In genomic region chr12:59131578-59131946, GRCm38 (mm10) we compare ENCODE assay signal across 8 mouse cellular contexts. TPM values are rescaled to one million over a fixed set of nuclear protein-coding genes. Genes with fewer than 3 reads are reported as not detected.
DNase-seq lines count a peak whose midpoint lies in the region; ATAC-seq lines count a peak whose summit lies in the region.

No protein-coding gene starts in this region.

- no peaks in the 10 kb centered on the region for H3K36me3 ChIP-seq in midbrain, embryonic 15.5 days (replicated peaks)

- H3K4me2 ChIP-seq in midbrain, embryonic 15.5 days = peak overlapping the region; percentile 64

- peak overlapping the region; percentile 87 for H3K9ac ChIP-seq in midbrain, embryonic 15.5 days

- H3K27ac ChIP-seq in midbrain, embryonic 15.5 days = peak overlapping the region; percentile 89

- H3K4me1 ChIP-seq in midbrain, embryonic 15.5 days = peaks cover 31% of the 10 kb centered on the region

- no peaks in the 10 kb centered on the region for H3K27me3 ChIP-seq in midbrain, embryonic 15.5 days (replicated peaks)

- intact Hi-C loops in left cerebral cortex, postnatal 25 days (cut with DNase I) = loop anchor here (2.0 kb wide), 3 partner anchors 65 to 119 kb away; partner anchors contain the start of genes Fbxo33, Gemin2, Pnn and Sec23a

- DNase-seq in spleen, postnatal 36 days (ENCODE audit: low spot score in 2 of 2) = peak; percentile 36 to 56
- no peak for DNase-seq in spleen, postnatal 14 days (ENCODE audit: low spot score in 2 of 2)
- peak; percentile 62 for DNase-seq in embryo, embryonic 11.5 days (ENCODE audit: low read depth, low spot score)
- no peak for DNase-seq in left cerebral cortex, postnatal 25 days (ENCODE audit: low spot score in 2 of 2)
- no peak for DNase-seq in adrenal gland, postnatal 25 days
- DNase-seq in layer of hippocampus, adult 9-10 months (ENCODE audit: low spot score) = no peak

- ATAC-seq in inflammation-experienced regulatory T-cells, adult 6 months = peak; percentile 23
- peak; percentile 75; the same call in 1 of the 2 replicates for ATAC-seq in midbrain, embryonic 15.5 days (replicated peaks)

- H3K9me3 ChIP-seq in midbrain, embryonic 15.5 days = no peaks in the 10 kb centered on the region

- under 1% methylated on average over 25 of the region's 30 CpGs for WGBS in midbrain, embryonic 15.5 days

- peak overlapping the region; percentile 87 for H3K4me3 ChIP-seq in midbrain, embryonic 15.5 days

RNA-seq across cellular contexts. Expression of gene Mia2, which starts 36.0 kb away (rescaled TPM):
- polyA plus RNA-seq in inflammation-experienced regulatory T-cells, adult 6 months (2017; shearing (Covaris generic)) = 10 to 100 TPM; 19.0 to 34.2 (median 32.9) TPM
- 28.4 and 30.7 TPM in 2 replicates for polyA plus RNA-seq in midbrain, embryonic 15.5 days (2015; fragmentation: Nextera tagmentation; extraction: Ambion mirVana)
- total RNA-seq in left cerebral cortex, postnatal 25 days (2021) = 10 to 100 TPM; 40.1 to 46.1 TPM
- 165 and 173 TPM in 2 replicates for total RNA-seq in adrenal gland, postnatal 25 days (2021)

Comparison
In these comparisons a context has a peak if more than half of its experiments do, and no peak if none do; other contexts are left out.
1. DNase-seq: peak in spleen, postnatal 36 days (2 of 2) and embryo, embryonic 11.5 days (single experiment); none in spleen, postnatal 14 days (0 of 2), left cerebral cortex, postnatal 25 days (0 of 2), adrenal gland, postnatal 25 days (single experiment) and layer of hippocampus, adult 9-10 months (single experiment).